Mouse (Mus musculus) forebrain, embryonic 12.5 days (tissue): ENCODE data around the gene Gm20388. TPM values are rescaled to one million over a fixed set of nuclear protein-coding genes. Genes with fewer than 3 reads are reported as not detected.
A peak's percentile ranks its signal among the peaks of the same experiment; 100 is the strongest.

Source experiments
- ATAC-seq: fragments of 200-750 bp; cut with Nextera tagmentation; 2 replicates; pipeline ENCODE4 v1.8.0; 2017; ENCODE audit warnings: moderate TSS enrichment; ENCODE audit not compliant: low FRiP score
- H3K27ac ChIP-seq: fragments of 300-500 bp; sonication (generic); 2 replicates; pipeline ENCODE4 v1.5.1; 2016; ENCODE audit warnings: mild to moderate bottlenecking
- H3K27me3 ChIP-seq: fragments of 300-500 bp; sonication (generic); 2 replicates; pipeline ENCODE4 v1.6.1; 2016; ENCODE audit warnings: mild to moderate bottlenecking
- H3K36me3 ChIP-seq: fragments of 300-500 bp; sonication (generic); replicated peaks from 2 replicates; pipeline ENCODE4 v1.6.1; 2016; ENCODE audit warnings: mild to moderate bottlenecking
- H3K4me1 ChIP-seq: fragments of 300-500 bp; sonication (generic); 2 replicates; pipeline ENCODE4 v1.6.1; 2016
- H3K4me2 ChIP-seq: fragments of 300-500 bp; sonication (generic); 2 replicates; pipeline ENCODE4 v1.6.1; 2016; ENCODE audit warnings: mild to moderate bottlenecking, moderate library complexity
- H3K4me3 ChIP-seq: fragments of 300-500 bp; sonication (generic); replicated peaks from 2 replicates; pipeline ENCODE4 v1.5.1; 2016; ENCODE audit warnings: mild to moderate bottlenecking
- H3K9ac ChIP-seq: fragments of 300-500 bp; sonication (generic); 2 replicates; pipeline ENCODE4 v1.6.1; 2016; ENCODE audit warnings: mild to moderate bottlenecking
- H3K9me3 ChIP-seq: fragments of 300-500 bp; sonication (generic); 2 replicates; pipeline ENCODE4 v1.6.1; 2016
- WGBS: fragments of 180-500 bp; shearing (Covaris S2); methylation state at CpG from one replicate; pipeline ENCODE4 v1.1.7; 2016; 5-methylcytosine and 5-hydroxymethylcytosine counted together
- polyA plus RNA-seq: library from polyadenylated mRNA; unstranded; fragments of >200 nt; fragmentation: Nextera tagmentation; extraction: Ambion mirVana; gene quantifications from 2 replicates; pipeline ENCODE4 v1.2.1, GENCODE M21; 2016

Gene Gm20388
- polyA plus RNA-seq, 1 experiment from 2014 or later = not detected

GRCm38 (mm10) chr8:121403821-121404220 lies 1493.2 kb downstream of the Gm20388 start:
- H3K36me3 ChIP-seq = no peaks in the 10 kb centered on the region
- H3K9ac ChIP-seq = no peak overlapping the region
- 79% methylated on average over 6 of the region's 6 CpGs for whole genome bisulfite sequencing
- no peak overlapping the region for H3K4me3 ChIP-seq
- peaks cover 20% of the 10 kb centered on the region for H3K27me3 ChIP-seq
- no peak for ATAC-seq
- no peaks in the 10 kb centered on the region for H3K9me3 ChIP-seq
- H3K4me2 ChIP-seq = no peak overlapping the region
- peaks cover 6% of the 10 kb centered on the region; the same call in 1 of the 2 replicates for H3K4me1 ChIP-seq
- no peak overlapping the region for H3K27ac ChIP-seq

GRCm38 (mm10) chr8:121418081-121418480 lies 1507.4 kb downstream of the Gm20388 start:
- H3K4me1 ChIP-seq = no peaks in the 10 kb centered on the region
- WGBS = 58% methylated on average over 6 of the region's 6 CpGs
- H3K27ac ChIP-seq = no peak overlapping the region
- no peaks in the 10 kb centered on the region for H3K36me3 ChIP-seq
- no peak for ATAC-seq
- H3K4me2 ChIP-seq = no peak overlapping the region
- H3K4me3 ChIP-seq = no peak overlapping the region
- H3K9ac ChIP-seq = no peak overlapping the region
- no peaks in the 10 kb centered on the region for H3K9me3 ChIP-seq
- no peaks in the 10 kb centered on the region for H3K27me3 ChIP-seq

- no peaks in the 10 kb centered on the region for H3K27me3 ChIP-seq
Observed at GRCm38 (mm10) chr8:121419551-121419950, 1508.9 kb downstream of the Gm20388 start.

GRCm38 (mm10) chr8:121421009-121421408 lies 1510.4 kb downstream of the Gm20388 start:
- Histone ChIP-seq H3K4me2 (no peak overlapping the region), H3K36me3 (no peaks in the 10 kb centered on the region), H3K4me3 (no peak overlapping the region), H3K4me1 (no peaks in the 10 kb centered on the region), H3K27me3 (no peaks in the 10 kb centered on the region), H3K9me3 (no peaks in the 10 kb centered on the region), H3K9ac (no peak overlapping the region), H3K27ac (no peak overlapping the region)
- no peak for ATAC-seq
- WGBS = 90% methylated on average over 5 of the region's 5 CpGs

More at GRCm38 (mm10) chr8:121419551-121419950, 1508.9 kb downstream of the Gm20388 start:
- Histone ChIP-seq H3K9ac (no peak overlapping the region), H3K9me3 (no peaks in the 10 kb centered on the region), H3K36me3 (no peaks in the 10 kb centered on the region), H3K27ac (no peak overlapping the region), H3K4me3 (no peak overlapping the region), H3K4me1 (no peaks in the 10 kb centered on the region), H3K4me2 (no peak overlapping the region)
- no peak for ATAC-seq
- WGBS = 87% methylated on average over 2 of the region's 2 CpGs

- Histone ChIP-seq H3K36me3 (no peaks in the 10 kb centered on the region), H3K27ac (no peak overlapping the region), H3K4me3 (no peak overlapping the region), H3K27me3 (no peaks in the 10 kb centered on the region), H3K9ac (no peak overlapping the region), H3K4me2 (no peak overlapping the region), H3K9me3 (no peaks in the 10 kb centered on the region), H3K4me1 (no peaks in the 10 kb centered on the region)
- ATAC-seq = no peak
- WGBS = 93% methylated on average over 10 of the region's 10 CpGs
Observed at GRCm38 (mm10) chr8:121424080-121424479, 1513.4 kb downstream of the Gm20388 start.

GRCm38 (mm10) chr8:121424600-121424999 lies 1514.0 kb downstream of the Gm20388 start:
- WGBS = 85% methylated on average over 13 of the region's 14 CpGs
- H3K27me3 ChIP-seq = no peaks in the 10 kb centered on the region
- H3K4me1 ChIP-seq = no peaks in the 10 kb centered on the region
- H3K9ac ChIP-seq = no peak overlapping the region
- H3K36me3 ChIP-seq = no peaks in the 10 kb centered on the region
- no peak overlapping the region for H3K4me3 ChIP-seq
- H3K4me2 ChIP-seq = no peak overlapping the region
- ATAC-seq = no peak
- H3K27ac ChIP-seq = no peak overlapping the region
- H3K9me3 ChIP-seq = no peaks in the 10 kb centered on the region

- Histone ChIP-seq H3K4me3 (no peak overlapping the region), H3K4me2 (no peak overlapping the region), H3K4me1 (peaks cover 7% of the 10 kb centered on the region; the same call in 1 of the 2 replicates), H3K36me3 (no peaks in the 10 kb centered on the region), H3K27me3 (peaks cover 17% of the 10 kb centered on the region), H3K27ac (no peak overlapping the region), H3K9me3 (no peaks in the 10 kb centered on the region), H3K9ac (no peak overlapping the region)
- no peak for ATAC-seq
- WGBS = 82% methylated on average over 8 of the region's 8 CpGs
Observed at GRCm38 (mm10) chr8:121431499-121431898, 1520.9 kb downstream of the Gm20388 start.

GRCm38 (mm10) chr8:121433466-121433865 lies 1522.8 kb downstream of the Gm20388 start:
- Histone ChIP-seq H3K27ac (no peak overlapping the region), H3K9ac (no peak overlapping the region), H3K27me3 (peaks cover 17% of the 10 kb centered on the region), H3K4me3 (no peak overlapping the region), H3K9me3 (no peaks in the 10 kb centered on the region), H3K4me2 (no peak overlapping the region), H3K36me3 (no peaks in the 10 kb centered on the region), H3K4me1 (peaks cover 7% of the 10 kb centered on the region; the same call in 1 of the 2 replicates)
- no peak for ATAC-seq
- 10% methylated on average over 17 of the region's 17 CpGs for WGBS

GRCm38 (mm10) chr8:121436656-121437055 lies 1526.0 kb downstream of the Gm20388 start:
- H3K4me2 ChIP-seq = no peak overlapping the region
- H3K9ac ChIP-seq = no peak overlapping the region
- H3K36me3 ChIP-seq = no peaks in the 10 kb centered on the region
- peak overlapping the region; percentile 21 for H3K4me3 ChIP-seq
- WGBS = 71% methylated on average over 5 of the region's 5 CpGs
- peaks cover 7% of the 10 kb centered on the region; the same call in 1 of the 2 replicates for H3K4me1 ChIP-seq
- ATAC-seq = no peak
- peaks cover 17% of the 10 kb centered on the region for H3K27me3 ChIP-seq
- no peaks in the 10 kb centered on the region for H3K9me3 ChIP-seq
- no peak overlapping the region for H3K27ac ChIP-seq

GRCm38 (mm10) chr8:121437506-121437905 lies 1526.9 kb downstream of the Gm20388 start:
- peaks cover 17% of the 10 kb centered on the region for H3K27me3 ChIP-seq
- no peaks in the 10 kb centered on the region for H3K36me3 ChIP-seq
- H3K4me2 ChIP-seq = no peak overlapping the region
- no peak overlapping the region for H3K9ac ChIP-seq
- ATAC-seq = no peak
- WGBS = 72% methylated on average over 6 of the region's 6 CpGs
- no peak overlapping the region for H3K4me3 ChIP-seq
- H3K4me1 ChIP-seq = peaks cover 7% of the 10 kb centered on the region; the same call in 1 of the 2 replicates
- H3K9me3 ChIP-seq = no peaks in the 10 kb centered on the region
- no peak overlapping the region for H3K27ac ChIP-seq

- WGBS = 49% methylated on average over 6 of the region's 6 CpGs
Observed at GRCm38 (mm10) chr8:121438111-121438510, 1527.5 kb downstream of the Gm20388 start.

GRCm38 (mm10) chr8:121439351-121439750 lies 1528.7 kb downstream of the Gm20388 start:
- WGBS = 74% methylated on average over 4 of the region's 4 CpGs
- H3K27ac ChIP-seq = no peak overlapping the region
- no peaks in the 10 kb centered on the region for H3K9me3 ChIP-seq
- H3K36me3 ChIP-seq = no peaks in the 10 kb centered on the region
- no peak for ATAC-seq
- no peak overlapping the region for H3K4me2 ChIP-seq
- no peaks in the 10 kb centered on the region for H3K4me1 ChIP-seq
- no peak overlapping the region for H3K9ac ChIP-seq
- no peaks in the 10 kb centered on the region for H3K27me3 ChIP-seq
- H3K4me3 ChIP-seq = no peak overlapping the region

More at GRCm38 (mm10) chr8:121438111-121438510, 1527.5 kb downstream of the Gm20388 start:
- Histone ChIP-seq H3K9me3 (no peaks in the 10 kb centered on the region), H3K9ac (no peak overlapping the region), H3K4me2 (no peak overlapping the region), H3K36me3 (no peaks in the 10 kb centered on the region), H3K27ac (no peak overlapping the region), H3K4me3 (no peak overlapping the region), H3K27me3 (peaks cover 11% of the 10 kb centered on the region), H3K4me1 (peaks cover 6% of the 10 kb centered on the region; the same call in 1 of the 2 replicates)
- no peak for ATAC-seq

- Histone ChIP-seq H3K36me3 (no peaks in the 10 kb centered on the region), H3K27me3 (no peaks in the 10 kb centered on the region), H3K4me3 (no peak overlapping the region), H3K4me2 (no peak overlapping the region), H3K4me1 (no peaks in the 10 kb centered on the region), H3K9ac (no peak overlapping the region), H3K27ac (no peak overlapping the region), H3K9me3 (no peaks in the 10 kb centered on the region)
- no peak for ATAC-seq
- WGBS = 70% methylated on average over 7 of the region's 7 CpGs
Observed at GRCm38 (mm10) chr8:121443361-121443760, 1532.7 kb downstream of the Gm20388 start.
